Mouse (Mus musculus) megakaryocyte, embryonic 14.5 days (primary cell): ENCODE results near the gene Gm20388.

Source experiments
- FLI1 ChIP-seq: IDR thresholded peaks from 2 replicates; pipeline ENCODE4 v1.6.1; 2012; ENCODE audit warnings: low read length, inconsistent platforms, mixed read lengths
- GATA1 ChIP-seq: IDR thresholded peaks from 3 replicates; pipeline ENCODE4 v1.6.1; 2012; ENCODE audit warnings: mixed read lengths, low read length, inconsistent platforms, borderline replicate concordance

- TF ChIP-seq GATA1 (no peak), FLI1 (no peak)
These were observed 3509.1 kb downstream of the Gm20388 start for GRCm38 (mm10) chr8:123419711-123420110.
